In genomic region chr3:30254451-30254850, GRCm38 (mm10) we compare ENCODE assay signal across 31 mouse cellular contexts.
DNase-seq lines count a peak whose midpoint lies in the region; ATAC-seq lines count a peak whose summit lies in the region.
"Had no signal": no experiment of that assay in that cellular context is flagged by ENCODE, and none has a peak within 500 bp of the region (broad histone marks: within the 10 kb centered on the region; RNA-seq: fewer than 3 reads in every experiment).

No protein-coding gene starts in this region.

- peak; percentile 51 for DNase-seq in heart, adult 11 months
- no peak for DNase-seq in heart, adult 18-20 months
- DNase-seq in retina, postnatal 1 day: peak; percentile 12
- no peak for DNase-seq in retina, embryonic 14.5 days (ENCODE audit: low spot score)
- DNase-seq in gastrocnemius, postnatal 14 days: no peak
- no peak for DNase-seq in urinary bladder, postnatal 14 days (ENCODE audit: low spot score)
- DNase-seq: adrenal gland, adult 2 months; cerebellum, adult 2 months; cerebellum, postnatal 14 days; kidney, adult 9 months; kidney, postnatal 25 days; lung, adult 18-20 months; lung, postnatal 4 days; midbrain, embryonic 14.5 days; right cerebral cortex, adult 18-20 months; right cerebral cortex, postnatal 4 days; thymus, postnatal 14 days had no signal

- peak; percentile 47 for ATAC-seq in stomach, embryonic 15.5 days (ENCODE audit: insufficient read depth, low FRiP score, low read depth)
- ATAC-seq: activated CD4-positive, CD25-positive, alpha-beta regulatory T cell, adult 4 months; forebrain, embryonic 15.5 days; intestine, embryonic 16.5 days; liver, embryonic 12.5 days; lung, postnatal 0 days had no signal

- 0 out of 2 replicates have a peak, but pooled peaks cover 4% of the 10 kb centered on the region for H3K4me1 ChIP-seq in stomach, embryonic 15.5 days
- H3K4me1 ChIP-seq: forebrain, embryonic 15.5 days; hindbrain, embryonic 13.5 days; liver, embryonic 12.5 days; megakaryocyte, embryonic 14.5 days; neural tube, embryonic 15.5 days had no signal

- H3K9me3 ChIP-seq in stomach, embryonic 15.5 days: no peaks in the 10 kb centered on the region
- H3K9me3 ChIP-seq: embryonic facial prominence, embryonic 12.5 days; forebrain, embryonic 10.5 days; forebrain, embryonic 15.5 days; heart, embryonic 10.5 days; heart, embryonic 15.5 days; hindbrain, embryonic 13.5 days; liver, embryonic 12.5 days; megakaryocyte, embryonic 14.5 days; neural tube, embryonic 15.5 days had no signal

- H3K9ac ChIP-seq in stomach, embryonic 15.5 days: no peak overlapping the region
- H3K9ac ChIP-seq: embryonic facial prominence, embryonic 12.5 days; forebrain, embryonic 15.5 days; heart, embryonic 15.5 days; hindbrain, embryonic 13.5 days; liver, embryonic 12.5 days; neural tube, embryonic 15.5 days had no signal

- intact Hi-C loops in gastrocnemius, postnatal 14 days (cut with DNase I; ENCODE audit: low total_unique reads): no loop called here

- no peaks in the 10 kb centered on the region for H3K27me3 ChIP-seq in stomach, embryonic 15.5 days (replicated peaks)
- H3K27me3 ChIP-seq: embryonic facial prominence, embryonic 12.5 days; forebrain, embryonic 15.5 days; heart, embryonic 15.5 days; hindbrain, embryonic 13.5 days; liver, embryonic 12.5 days; megakaryocyte, embryonic 14.5 days; neural tube, embryonic 15.5 days had no signal

- 36% methylated on average over 7 of the region's 7 CpGs for WGBS in stomach, embryonic 15.5 days

- H3K36me3 ChIP-seq in stomach, embryonic 15.5 days: no peaks in the 10 kb centered on the region
- H3K36me3 ChIP-seq: embryonic facial prominence, embryonic 12.5 days; forebrain, embryonic 10.5 days; forebrain, embryonic 15.5 days; heart, embryonic 10.5 days; heart, embryonic 15.5 days; hindbrain, embryonic 13.5 days; liver, embryonic 12.5 days; neural tube, embryonic 15.5 days had no signal

- no peak overlapping the region for H3K4me3 ChIP-seq in stomach, embryonic 15.5 days (replicated peaks)
- H3K4me3 ChIP-seq: embryonic facial prominence, embryonic 12.5 days; forebrain, embryonic 10.5 days; forebrain, embryonic 15.5 days; heart, embryonic 10.5 days; heart, embryonic 15.5 days; hindbrain, embryonic 13.5 days; layer of hippocampus, adult 2 months; liver, embryonic 12.5 days; megakaryocyte, embryonic 14.5 days; neural tube, embryonic 15.5 days had no signal

- peak overlapping the region; percentile 8; the same call in 1 of the 2 replicates for H3K27ac ChIP-seq in stomach, embryonic 15.5 days
- H3K27ac ChIP-seq: embryonic facial prominence, embryonic 12.5 days; forebrain, embryonic 10.5 days; forebrain, embryonic 15.5 days; heart, embryonic 10.5 days; heart, embryonic 15.5 days; hindbrain, embryonic 13.5 days; layer of hippocampus, adult 2 months; liver, embryonic 12.5 days; neural tube, embryonic 15.5 days had no signal

- no peak overlapping the region for H3K4me2 ChIP-seq in stomach, embryonic 15.5 days
- H3K4me2 ChIP-seq: embryonic facial prominence, embryonic 12.5 days; forebrain, embryonic 15.5 days; heart, embryonic 15.5 days; hindbrain, embryonic 13.5 days; liver, embryonic 12.5 days; neural tube, embryonic 15.5 days had no signal

Comparison
In these comparisons a context has a peak if more than half of its experiments do, and no peak if none do; other contexts are left out.
1. DNase-seq: peak in heart, adult 11 months (single experiment) and retina, postnatal 1 day (single experiment); none in heart, adult 18-20 months (0 of 2), retina, embryonic 14.5 days (single experiment), gastrocnemius, postnatal 14 days (single experiment) and urinary bladder, postnatal 14 days (single experiment).